Mouse (Mus musculus) midbrain, embryonic 10.5 days (tissue): ENCODE measurements at regions not wholly inside any gene's neighbourhood (a gene's known extent, or its start where the extent isn't known, plus 50 kb on each side); places are given as distances from the start of the nearest gene placed in this dataset.
"Not testable (repeated sequence)": the region's sequence is repeated elsewhere in the genome, so short reads cannot be mapped to it uniquely, and the experiment has no call there.

Source experiments
- DNase-seq: peaks from one replicate; pipeline ENCODE4 v3.0.0-alpha.2; 2017; ENCODE audit warnings: low spot score
- H3K27ac ChIP-seq: fragments of 300-500 bp; sonication (generic); replicated peaks from 2 replicates; pipeline ENCODE4 v1.5.1; 2016; ENCODE audit warnings: mild to moderate bottlenecking
- H3K27me3 ChIP-seq: fragments of 300-500 bp; sonication (generic); 2 replicates; pipeline ENCODE4 v1.6.1; 2016; ENCODE audit warnings: low read depth, mild to moderate bottlenecking; ENCODE audit not compliant: poor library complexity, severe bottlenecking
- H3K36me3 ChIP-seq: fragments of 300-500 bp; sonication (generic); 2 replicates; pipeline ENCODE4 v1.6.1; 2016; ENCODE audit warnings: mild to moderate bottlenecking, moderate library complexity
- H3K4me1 ChIP-seq: fragments of 300-500 bp; sonication (generic); 2 replicates; pipeline ENCODE4 v1.6.1; 2016
- H3K4me3 ChIP-seq: fragments of 300-500 bp; sonication (generic); 2 replicates; pipeline ENCODE4 v1.5.1; 2016; ENCODE audit warnings: mild to moderate bottlenecking, moderate library complexity
- H3K9me3 ChIP-seq: fragments of 300-500 bp; sonication (generic); replicated peaks from 2 replicates; pipeline ENCODE4 v1.6.1; 2016; ENCODE audit warnings: mild to moderate bottlenecking
- WGBS: fragments of 180-500 bp; shearing (Covaris S2); methylation state at CpG from one replicate; pipeline ENCODE4 v1.1.7; 2016; 5-methylcytosine and 5-hydroxymethylcytosine counted together

DNA sequence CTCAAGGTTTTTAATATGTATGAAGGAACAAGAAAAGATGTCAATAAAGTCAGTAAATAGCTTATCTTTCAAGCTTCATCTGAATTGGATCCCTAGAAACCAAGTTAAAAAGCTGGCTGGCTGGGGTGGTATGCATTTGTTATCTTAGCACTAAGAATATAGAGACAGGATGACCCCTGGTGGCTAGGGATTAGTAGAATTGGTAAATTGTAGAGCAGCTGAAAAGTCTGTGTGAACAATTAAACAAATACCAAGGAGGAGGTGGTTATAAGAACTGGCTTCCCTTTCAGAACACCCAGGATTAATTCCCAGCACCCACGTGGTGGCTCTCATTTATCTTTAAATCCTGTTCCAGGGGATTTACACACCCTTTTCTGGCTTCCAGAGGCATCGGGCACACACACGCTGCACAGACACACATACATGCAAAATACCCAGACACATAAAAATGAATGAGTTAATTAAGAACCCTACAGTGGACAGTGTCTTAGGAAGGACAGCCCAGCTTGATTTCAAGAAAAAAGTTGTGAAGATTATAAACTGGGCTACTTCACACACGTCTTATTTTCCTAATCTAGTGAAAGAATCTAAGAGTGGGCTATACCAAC is 170.5 kb downstream of the Pdzph1 start:
- 35% methylated on average over 4 of the region's 4 CpGs for WGBS
- Histone ChIP-seq H3K27ac (no peak overlapping the region), H3K4me1 (peaks cover 35% of the 10 kb centered on the region), H3K27me3 (peaks cover 9% of the 10 kb centered on the region; the same call in 1 of the 2 replicates), H3K4me3 (no peak overlapping the region), H3K9me3 (no peaks in the 10 kb centered on the region), H3K36me3 (no peaks in the 10 kb centered on the region)
- peak; percentile 25 for DNase-seq

DNA sequence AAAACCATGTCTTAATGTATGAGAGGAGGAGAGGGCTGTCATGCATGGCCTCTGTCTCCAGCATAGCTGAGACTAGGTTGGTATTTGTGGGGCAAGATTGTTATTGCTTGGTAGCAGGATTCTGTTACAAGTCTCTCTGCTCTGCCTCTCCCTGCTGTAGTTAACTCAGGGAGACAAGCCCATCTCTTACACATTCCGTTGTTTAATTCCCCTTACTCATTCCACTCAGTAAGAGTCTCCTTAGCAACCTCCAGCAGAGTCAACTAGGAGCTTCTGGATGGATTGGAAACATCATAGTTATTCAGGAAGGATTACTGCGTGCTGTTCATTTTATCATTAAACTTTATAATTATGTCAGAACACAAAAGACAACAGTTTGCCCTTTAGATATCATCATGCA is 171.8 kb downstream of the Pdzph1 start:
- peaks cover 9% of the 10 kb centered on the region; the same call in 1 of the 2 replicates for H3K27me3 ChIP-seq
- H3K4me3 ChIP-seq = no peak overlapping the region
- WGBS = 54% methylated on average over 2 of the region's 2 CpGs
- peaks cover 35% of the 10 kb centered on the region for H3K4me1 ChIP-seq
- DNase-seq = peak; percentile 11
- no peaks in the 10 kb centered on the region for H3K9me3 ChIP-seq
- H3K27ac ChIP-seq = 0 out of 2 replicates have a peak overlapping the region, but pooled peaks have one; percentile 10
- no peaks in the 10 kb centered on the region for H3K36me3 ChIP-seq

DNA sequence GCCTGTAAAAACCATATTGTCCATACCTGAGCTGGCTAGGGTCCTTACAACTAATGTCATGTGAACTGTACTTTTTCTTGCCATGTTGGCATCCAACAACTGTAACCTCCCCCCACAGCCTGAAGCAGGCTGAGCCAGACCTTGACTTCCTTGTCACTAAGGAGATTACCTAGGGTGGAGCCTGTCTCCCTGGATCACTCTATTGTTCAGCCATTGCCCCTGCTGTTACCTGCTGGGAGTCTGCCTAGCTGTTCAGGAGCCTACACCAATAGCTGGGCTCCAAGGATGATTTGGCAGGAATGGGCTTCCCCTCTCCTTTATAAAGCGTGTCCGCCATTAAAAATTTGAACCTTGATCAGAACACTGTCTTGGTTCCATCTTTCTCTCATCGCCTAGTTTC is 215.7 kb downstream of the Pdzph1 start:
- not testable (repeated sequence) for H3K4me1 ChIP-seq, DNase-seq, H3K27ac ChIP-seq, H3K4me3 ChIP-seq, H3K9me3 ChIP-seq, H3K36me3 ChIP-seq, H3K27me3 ChIP-seq
- 75% methylated on average over 3 of the region's 3 CpGs for WGBS

DNA sequence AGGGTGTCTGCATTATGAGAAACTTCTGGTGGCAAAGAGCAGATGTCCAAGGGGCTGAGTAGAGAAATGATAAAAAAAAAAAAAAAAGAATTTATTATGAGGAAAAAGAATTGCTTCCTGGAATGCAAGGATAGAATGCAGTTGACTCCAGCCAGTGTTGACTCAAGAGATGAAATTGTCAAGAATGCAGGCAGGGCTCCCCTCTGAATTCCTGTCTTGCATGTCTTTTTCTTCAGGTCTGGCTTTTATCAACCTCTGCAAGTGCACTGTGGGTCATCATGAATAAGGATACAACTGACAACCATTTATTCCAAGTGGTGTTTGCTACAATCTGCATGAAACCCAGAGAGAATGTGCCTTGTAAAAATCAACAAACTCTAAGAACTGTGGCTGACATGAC is 217.6 kb downstream of the Pdzph1 start:
- H3K27ac ChIP-seq = no peak overlapping the region
- DNase-seq = no peak
- H3K4me3 ChIP-seq = no peak overlapping the region
- no peaks in the 10 kb centered on the region for H3K36me3 ChIP-seq
- H3K27me3 ChIP-seq = no peaks in the 10 kb centered on the region
- H3K9me3 ChIP-seq = no peaks in the 10 kb centered on the region
- H3K4me1 ChIP-seq = no peaks in the 10 kb centered on the region

DNA sequence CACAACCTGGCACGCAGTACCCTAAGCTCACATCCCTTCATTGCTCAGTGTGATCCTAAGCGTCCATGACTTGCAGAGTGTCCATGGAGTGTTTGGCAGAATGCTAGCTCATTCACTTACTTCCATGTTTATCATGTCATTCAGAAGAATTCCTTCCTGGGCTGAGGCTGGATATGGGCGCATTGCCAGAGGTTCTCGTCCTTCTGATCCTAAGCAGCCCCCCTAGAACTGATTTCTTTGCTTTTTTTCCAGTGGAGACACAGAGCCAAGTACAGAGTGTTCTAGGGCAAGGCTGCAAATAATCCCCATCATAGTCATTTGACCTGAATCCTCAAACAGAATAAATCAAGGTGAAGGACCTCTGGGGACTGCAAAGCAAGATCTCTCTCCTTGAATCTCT is 226.0 kb downstream of the Pdzph1 start:
- H3K4me3 ChIP-seq = no peak overlapping the region
- no peak for DNase-seq
- no peaks in the 10 kb centered on the region for H3K36me3 ChIP-seq
- H3K27me3 ChIP-seq = no peaks in the 10 kb centered on the region
- 89% methylated on average over 4 of the region's 4 CpGs for WGBS
- H3K27ac ChIP-seq = no peak overlapping the region
- no peaks in the 10 kb centered on the region for H3K4me1 ChIP-seq
- H3K9me3 ChIP-seq = no peaks in the 10 kb centered on the region

DNA sequence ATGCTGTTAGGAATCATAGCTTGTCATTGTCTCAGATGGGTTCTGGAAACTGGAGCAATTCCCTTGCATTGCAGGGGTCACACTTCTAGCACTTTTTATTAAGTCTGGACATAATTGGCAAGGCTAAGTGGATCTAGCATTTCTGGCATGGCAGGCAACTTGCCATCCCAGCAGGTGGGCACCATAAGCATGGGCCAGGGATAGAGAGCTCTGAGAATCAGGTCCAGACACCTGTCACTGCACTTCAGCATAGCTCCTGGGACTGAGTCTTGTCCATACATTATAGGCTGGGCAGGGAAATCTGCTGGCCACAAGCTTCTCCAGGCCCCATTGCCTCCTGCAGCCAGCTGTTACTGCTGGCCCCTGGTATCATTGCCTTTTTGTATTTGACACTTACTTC is 242.2 kb downstream of the Pdzph1 start:
- H3K4me3 ChIP-seq = no peak overlapping the region
- H3K27me3 ChIP-seq = no peaks in the 10 kb centered on the region
- H3K27ac ChIP-seq = no peak overlapping the region
- H3K9me3 ChIP-seq = no peaks in the 10 kb centered on the region
- no peaks in the 10 kb centered on the region for H3K4me1 ChIP-seq
- H3K36me3 ChIP-seq = no peaks in the 10 kb centered on the region
- DNase-seq = no peak

GRCm38 (mm10) chr17:58748264-58748663 is 242.9 kb downstream of the Pdzph1 start:
- Histone ChIP-seq H3K36me3 (no peaks in the 10 kb centered on the region), H3K9me3 (no peaks in the 10 kb centered on the region), H3K4me1 (no peaks in the 10 kb centered on the region), H3K27me3 (no peaks in the 10 kb centered on the region), H3K27ac (no peak overlapping the region), H3K4me3 (no peak overlapping the region)
- 89% methylated on average over 3 of the region's 3 CpGs for WGBS
- DNase-seq = no peak

GRCm38 (mm10) chr17:58710748-58711478 is 280.3 kb downstream of the Pdzph1 start:
- Histone ChIP-seq H3K27me3 (no peaks in the 10 kb centered on the region), H3K4me3 (no peak overlapping the region), H3K9me3 (no peaks in the 10 kb centered on the region), H3K4me1 (peaks cover 6% of the 10 kb centered on the region; the same call in 1 of the 2 replicates), H3K36me3 (no peaks in the 10 kb centered on the region), H3K27ac (no peak overlapping the region)
- WGBS = 81% methylated on average over 2 of the region's 2 CpGs
- no peak for DNase-seq

DNA sequence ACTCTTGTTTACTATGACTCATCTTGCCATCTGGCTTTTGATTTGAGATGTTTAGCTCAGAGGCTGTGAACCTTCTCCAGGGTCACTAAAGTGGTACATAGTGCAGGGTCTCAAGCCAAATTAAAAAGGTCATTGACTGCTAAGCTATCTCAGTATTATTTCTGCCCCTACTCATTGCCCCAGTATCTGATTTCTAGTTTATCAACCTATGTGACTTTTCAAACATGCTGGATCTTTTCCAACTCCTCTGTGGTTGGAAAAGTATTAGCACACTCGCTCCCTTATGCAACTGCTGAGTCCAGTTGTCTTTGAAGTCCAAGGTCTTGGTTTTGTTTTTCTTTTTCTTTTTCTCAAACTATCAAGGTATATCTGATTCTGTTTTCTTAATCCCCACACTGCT is 301.0 kb downstream of the Pdzph1 start:
- H3K27ac ChIP-seq = no peak overlapping the region
- 80% methylated on average over 1 of the region's 1 CpGs for WGBS
- H3K4me3 ChIP-seq = no peak overlapping the region
- no peaks in the 10 kb centered on the region for H3K36me3 ChIP-seq
- no peaks in the 10 kb centered on the region for H3K27me3 ChIP-seq
- no peaks in the 10 kb centered on the region for H3K4me1 ChIP-seq
- no peak for DNase-seq
- H3K9me3 ChIP-seq = no peaks in the 10 kb centered on the region

DNA sequence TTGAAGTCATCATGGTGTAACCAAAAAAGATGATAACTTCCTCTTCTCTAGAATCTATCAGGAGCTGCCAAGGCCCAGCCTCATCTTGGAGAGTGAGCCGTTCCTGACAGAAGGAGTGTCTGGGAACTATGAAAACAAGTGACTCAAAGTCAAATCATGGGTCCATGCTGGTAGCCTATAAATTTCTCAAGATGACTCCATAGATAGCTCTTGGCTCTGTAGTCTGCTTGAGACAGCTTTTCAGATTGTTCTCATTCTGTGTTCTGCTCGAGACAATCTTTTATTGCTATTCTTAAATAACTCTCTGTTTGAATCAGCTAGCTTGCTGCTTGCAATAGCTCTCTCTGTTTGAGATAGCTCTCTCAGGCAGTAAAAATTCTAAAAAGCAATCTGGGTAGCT is 318.9 kb downstream of the Pdzph1 start:
- H3K27ac ChIP-seq = no peak overlapping the region
- no peaks in the 10 kb centered on the region for H3K4me1 ChIP-seq
- DNase-seq = no peak
- no peaks in the 10 kb centered on the region for H3K27me3 ChIP-seq
- no peak overlapping the region for H3K4me3 ChIP-seq
- H3K36me3 ChIP-seq = no peaks in the 10 kb centered on the region
- no peaks in the 10 kb centered on the region for H3K9me3 ChIP-seq
- 72% methylated on average over 2 of the region's 2 CpGs for WGBS

- Histone ChIP-seq H3K27ac (no peak overlapping the region), H3K27me3 (no peaks in the 10 kb centered on the region), H3K36me3 (no peaks in the 10 kb centered on the region), H3K4me1 (no peaks in the 10 kb centered on the region), H3K4me3 (no peak overlapping the region), H3K9me3 (no peaks in the 10 kb centered on the region)
- no peak for DNase-seq
- WGBS = 95% methylated on average over 3 of the region's 3 CpGs
Measured at GRCm38 (mm10) chr17:58668036-58668435, 323.1 kb downstream of the Pdzph1 start.

DNA sequence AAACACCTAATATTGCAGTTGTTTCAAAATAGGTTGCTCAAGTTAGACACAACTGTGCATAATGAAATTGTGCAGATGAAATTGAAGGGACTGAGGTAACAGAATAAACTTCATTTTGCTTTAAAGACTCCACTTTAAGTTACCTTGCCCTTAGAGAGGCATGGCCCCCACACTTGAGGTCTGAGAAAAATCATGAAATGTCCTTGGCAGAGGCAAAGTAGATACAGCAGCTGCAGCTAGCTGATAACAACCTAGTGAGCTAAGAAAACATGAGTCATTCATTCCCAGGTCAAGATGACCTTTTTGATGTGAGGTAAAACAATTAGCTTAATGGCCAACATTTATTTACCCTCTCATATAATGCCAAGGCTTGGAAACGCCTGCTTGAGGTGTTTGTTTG is 347.4 kb downstream of the Pdzph1 start:
- H3K4me1 ChIP-seq = no peaks in the 10 kb centered on the region
- DNase-seq = no peak
- H3K4me3 ChIP-seq = no peak overlapping the region
- H3K27me3 ChIP-seq = no peaks in the 10 kb centered on the region
- no peak overlapping the region for H3K27ac ChIP-seq
- WGBS = 65% methylated on average over 1 of the region's 1 CpGs
- no peaks in the 10 kb centered on the region for H3K36me3 ChIP-seq
- H3K9me3 ChIP-seq = no peaks in the 10 kb centered on the region

GRCm38 (mm10) chr17:58642273-58642672 is 348.9 kb downstream of the Pdzph1 start:
- H3K4me3 ChIP-seq = no peak overlapping the region
- no peaks in the 10 kb centered on the region for H3K36me3 ChIP-seq
- no peaks in the 10 kb centered on the region for H3K9me3 ChIP-seq
- no peak for DNase-seq
- H3K4me1 ChIP-seq = no peaks in the 10 kb centered on the region
- no peak overlapping the region for H3K27ac ChIP-seq
- WGBS = 87% methylated on average over 1 of the region's 1 CpGs
- H3K27me3 ChIP-seq = no peaks in the 10 kb centered on the region
